Mouse (Mus musculus): ENCODE results near the gene Cnga2. TPM values are rescaled to one million over a fixed set of nuclear protein-coding genes. Genes with fewer than 3 reads are reported as not detected.
"Not testable (repeated sequence)": the region's sequence is repeated elsewhere in the genome, so short reads cannot be mapped to it uniquely, and the experiment has no call there.

Gene Cnga2
- 0.11 and 0.47 TPM in 2 replicates for polyA plus RNA-seq (2016; fragmentation: Nextera tagmentation; extraction: Ambion mirVana)

DNA sequence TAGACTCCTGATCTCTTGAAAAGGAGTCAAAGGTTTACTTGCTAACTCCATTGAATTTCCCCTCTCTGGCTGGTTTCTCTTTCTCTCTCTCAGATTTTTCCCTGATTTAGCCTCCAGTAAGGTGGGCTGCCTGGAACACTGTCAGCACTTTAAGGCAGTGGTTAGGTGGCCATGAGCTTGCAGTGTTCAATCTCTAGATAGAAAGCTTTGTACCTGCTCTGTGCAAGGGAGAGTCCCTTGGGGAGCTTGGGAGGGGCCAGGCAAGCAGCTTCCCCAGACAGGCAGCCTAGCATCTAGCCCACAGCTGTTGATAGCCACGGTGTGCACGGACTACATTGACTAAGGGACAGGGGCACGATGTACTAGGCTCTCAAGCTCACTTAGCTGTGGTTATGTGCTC lies at the start of gene Cnga2:
Gene Cnga2 (plus strand): TSS at position 301 of the 400 bp plus-strand sequence.
- Histone ChIP-seq H3K4me1 (no peaks in the 10 kb centered on the region), H3K9me3 (no peaks in the 10 kb centered on the region), H3K27me3 (no peaks in the 10 kb centered on the region), H3K4me2 (no peak within 1 kb of the TSS), H3K4me3 (replicated peaks) (no peak within 1 kb of the TSS), H3K9ac (no peak within 1 kb of the TSS), H3K27ac (no peak within 1 kb of the TSS), H3K36me3 (replicated peaks) (no peaks in the 10 kb centered on the region)
- WGBS = 83% methylated on average over 3 of the region's 3 CpGs
- no peak for ATAC-seq (ENCODE audit: low FRiP score)

DNA sequence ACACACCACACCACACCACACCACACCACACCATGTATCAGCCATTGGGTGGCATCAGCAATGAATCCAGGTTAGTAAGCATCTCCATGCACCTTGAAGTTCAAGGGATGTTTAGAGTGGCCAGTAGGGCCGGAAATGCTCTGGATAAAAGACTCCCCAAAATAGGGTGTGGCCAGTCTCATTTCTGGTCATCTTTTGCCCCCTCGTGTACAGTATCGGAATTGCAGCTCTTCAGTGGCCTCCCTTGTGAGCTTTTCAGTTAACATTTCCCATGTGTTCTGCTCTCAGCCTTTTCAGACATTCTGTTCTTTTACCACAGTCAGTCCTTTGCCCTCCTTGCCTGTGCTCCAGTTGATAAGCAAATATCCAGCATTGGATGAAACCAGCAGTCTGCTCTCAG lies 45.0 kb upstream of the Cnga2 start:
- Histone ChIP-seq H3K9ac (no peak overlapping the region), H3K9me3 (no peaks in the 10 kb centered on the region), H3K4me1 (no peaks in the 10 kb centered on the region), H3K27me3 (no peaks in the 10 kb centered on the region), H3K4me3 (replicated peaks) (no peak overlapping the region), H3K27ac (no peak overlapping the region), H3K36me3 (replicated peaks) (no peaks in the 10 kb centered on the region), H3K4me2 (no peak overlapping the region)
- 0 out of 2 replicates have a peak, but pooled peaks have one; percentile 23 for ATAC-seq (ENCODE audit: low FRiP score)
- 19% methylated on average over 3 of the region's 3 CpGs for WGBS

DNA sequence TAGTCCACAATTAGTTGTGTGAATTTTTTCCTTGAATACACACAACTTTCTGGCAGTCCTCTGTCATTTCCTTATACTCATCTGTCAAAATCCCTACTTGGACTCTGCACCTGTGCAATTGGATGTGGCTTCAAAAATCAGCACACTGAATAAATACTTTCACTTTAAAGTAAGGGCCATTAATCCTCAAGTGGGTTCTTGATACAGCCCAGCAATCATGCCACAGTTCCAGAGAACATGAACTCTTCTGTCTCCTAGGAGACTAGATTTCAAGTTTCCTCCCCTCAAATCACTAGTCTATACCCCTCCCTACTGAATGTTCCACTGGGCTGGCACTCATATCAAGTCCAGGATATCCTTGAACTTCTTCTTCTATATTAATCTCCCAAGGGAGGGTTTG lies 33.3 kb upstream of the Cnga2 start:
- no peak overlapping the region for H3K27ac ChIP-seq
- H3K4me1 ChIP-seq = 0 out of 2 replicates have a peak, but pooled peaks cover 3% of the 10 kb centered on the region
- peaks cover 16% of the 10 kb centered on the region; the same call in 1 of the 2 replicates for H3K27me3 ChIP-seq
- no peak for ATAC-seq (ENCODE audit: low FRiP score)
- no peaks in the 10 kb centered on the region for H3K36me3 ChIP-seq (replicated peaks)
- no peak overlapping the region for H3K4me2 ChIP-seq
- H3K4me3 ChIP-seq (replicated peaks) = no peak overlapping the region
- no peaks in the 10 kb centered on the region for H3K9me3 ChIP-seq
- no peak overlapping the region for H3K9ac ChIP-seq

DNA sequence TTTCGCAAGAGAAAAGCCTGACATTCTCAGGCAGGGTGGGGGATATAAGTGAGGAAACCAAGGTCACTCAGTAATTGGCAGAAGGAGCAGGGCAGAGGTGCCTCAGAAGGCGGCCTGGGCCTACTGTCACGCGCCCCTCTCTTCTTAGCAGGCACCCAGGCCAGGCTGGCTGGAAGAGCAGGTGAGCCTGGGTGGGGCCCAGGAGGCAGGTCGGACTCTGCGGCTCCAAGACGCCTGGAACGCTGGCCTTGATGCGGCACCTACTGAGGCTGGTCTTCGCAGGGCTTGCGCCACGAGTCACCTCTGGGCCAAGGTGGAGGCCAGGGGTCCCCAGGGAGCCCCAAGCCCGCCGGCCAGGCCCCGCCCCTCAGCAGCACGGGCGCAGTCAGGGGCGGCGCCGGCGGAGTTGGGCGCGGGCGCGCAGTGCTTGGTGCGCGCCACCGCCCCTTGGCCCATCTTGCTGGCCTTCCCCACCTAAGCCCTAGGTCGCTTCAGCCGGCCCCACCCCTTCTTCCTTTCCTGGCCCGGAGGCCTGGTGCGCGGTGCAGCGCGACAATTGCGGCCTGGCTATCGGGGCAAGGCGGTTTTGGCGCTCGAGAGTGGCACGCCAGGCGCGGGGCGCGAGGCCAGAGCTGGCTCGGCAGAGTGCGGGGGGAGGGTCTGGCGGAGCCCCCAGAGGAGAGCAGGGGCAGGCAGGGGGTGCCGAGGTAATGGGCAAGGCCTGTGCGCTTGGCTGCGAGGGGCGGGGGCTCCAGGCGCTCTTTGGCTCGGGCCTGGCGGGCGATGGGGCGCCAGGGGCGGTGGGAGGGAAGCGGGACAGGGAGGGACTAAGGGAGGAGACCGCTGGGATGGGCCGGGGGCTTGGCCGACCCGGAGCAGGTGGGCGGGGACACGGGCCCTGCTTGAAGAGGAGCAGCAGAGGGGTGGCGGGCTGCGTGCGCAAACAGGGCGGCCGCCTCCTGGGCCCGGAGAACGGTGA lies 29.3 kb upstream of the Cnga2 start, which contains the start of gene Prrg3:
Gene Prrg3 (plus strand): TSS at position 552 of the 979 bp plus-strand sequence.
- H3K27ac ChIP-seq = no peak within 1 kb of the TSS
- H3K9me3 ChIP-seq = no peaks in the 10 kb centered on the region
- H3K36me3 ChIP-seq (replicated peaks) = no peaks in the 10 kb centered on the region
- 21% methylated on average over 41 of the region's 72 CpGs for WGBS
- H3K27me3 ChIP-seq = peaks cover 16% of the 10 kb centered on the region; the same call in 1 of the 2 replicates
- peaks cover 8% of the 10 kb centered on the region for H3K4me1 ChIP-seq
- peak; percentile 94 for ATAC-seq (ENCODE audit: low FRiP score)
- peak within 1 kb of the TSS; percentile 67 for H3K4me2 ChIP-seq
- H3K9ac ChIP-seq = peak within 1 kb of the TSS; percentile 63
- H3K4me3 ChIP-seq (replicated peaks) = peak within 1 kb of the TSS; percentile 51

DNA sequence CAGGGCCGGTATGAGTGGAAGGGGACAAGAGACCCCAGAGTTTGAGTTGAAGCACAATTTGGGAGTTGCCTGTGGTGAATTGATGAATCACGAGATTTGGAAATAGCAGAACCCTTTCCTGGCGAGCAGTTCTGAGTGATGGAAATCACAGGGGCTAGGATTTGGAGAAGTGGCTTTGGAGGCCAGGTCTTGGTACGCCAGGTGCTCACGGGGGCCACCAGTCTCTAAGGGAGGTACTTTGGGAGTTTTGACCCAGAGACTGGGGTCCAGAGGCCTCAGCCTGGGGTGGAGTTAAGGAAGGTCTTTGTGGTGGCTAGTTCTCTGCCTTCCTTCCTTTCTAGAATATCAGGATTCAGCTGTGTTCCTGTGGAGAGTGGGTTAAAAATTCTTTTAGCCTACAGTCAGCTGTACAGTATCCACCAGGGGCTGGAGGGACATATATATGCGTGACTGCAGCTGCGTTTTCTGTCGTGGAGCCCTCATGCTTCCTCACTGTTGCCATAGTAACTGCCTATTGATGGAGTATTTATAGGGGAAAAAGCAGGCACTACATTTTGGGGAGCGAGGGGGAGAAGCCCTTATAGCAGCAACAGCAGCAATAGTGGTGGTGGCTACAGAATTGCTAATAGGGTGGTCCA lies 28.3 kb upstream of the Cnga2 start:
- H3K36me3 ChIP-seq (replicated peaks) = no peaks in the 10 kb centered on the region
- peak; percentile 15; the same call in 1 of the 2 replicates for ATAC-seq (ENCODE audit: low FRiP score)
- peak overlapping the region; percentile 63 for H3K9ac ChIP-seq
- no peaks in the 10 kb centered on the region for H3K9me3 ChIP-seq
- 29% methylated on average over 9 of the region's 9 CpGs for WGBS
- peaks cover 8% of the 10 kb centered on the region for H3K4me1 ChIP-seq
- H3K27ac ChIP-seq = no peak overlapping the region
- peak overlapping the region; percentile 51 for H3K4me3 ChIP-seq (replicated peaks)
- peak overlapping the region; percentile 67 for H3K4me2 ChIP-seq
- peaks cover 16% of the 10 kb centered on the region; the same call in 1 of the 2 replicates for H3K27me3 ChIP-seq

DNA sequence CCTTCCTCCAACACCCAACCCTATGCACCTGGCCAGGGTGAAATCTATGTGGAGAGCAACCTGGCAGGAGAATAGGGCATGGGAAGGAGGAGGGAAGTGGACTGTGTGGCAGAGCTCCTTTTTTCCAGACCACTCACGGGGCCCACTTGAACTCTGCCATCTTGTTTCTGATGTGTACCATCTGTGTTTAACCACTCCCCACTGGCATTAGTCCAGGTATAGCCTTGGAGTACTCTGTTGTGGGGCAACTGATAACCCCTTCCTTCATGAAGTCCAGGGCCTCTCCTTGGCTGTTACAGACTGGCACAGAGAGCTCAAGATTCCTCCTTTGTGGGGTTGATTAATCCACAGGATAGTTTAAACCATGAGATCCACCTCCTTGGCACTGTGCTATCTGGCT lies 23.4 kb upstream of the Cnga2 start:
- Histone ChIP-seq H3K9ac (no peak overlapping the region), H3K27ac (no peak overlapping the region), H3K27me3 (no peaks in the 10 kb centered on the region), H3K4me1 (peaks cover 7% of the 10 kb centered on the region), H3K9me3 (no peaks in the 10 kb centered on the region), H3K4me2 (no peak overlapping the region), H3K36me3 (replicated peaks) (no peaks in the 10 kb centered on the region), H3K4me3 (replicated peaks) (no peak overlapping the region)
- ATAC-seq (ENCODE audit: low FRiP score) = no peak
- 71% methylated on average over 1 of the region's 1 CpGs for WGBS

DNA sequence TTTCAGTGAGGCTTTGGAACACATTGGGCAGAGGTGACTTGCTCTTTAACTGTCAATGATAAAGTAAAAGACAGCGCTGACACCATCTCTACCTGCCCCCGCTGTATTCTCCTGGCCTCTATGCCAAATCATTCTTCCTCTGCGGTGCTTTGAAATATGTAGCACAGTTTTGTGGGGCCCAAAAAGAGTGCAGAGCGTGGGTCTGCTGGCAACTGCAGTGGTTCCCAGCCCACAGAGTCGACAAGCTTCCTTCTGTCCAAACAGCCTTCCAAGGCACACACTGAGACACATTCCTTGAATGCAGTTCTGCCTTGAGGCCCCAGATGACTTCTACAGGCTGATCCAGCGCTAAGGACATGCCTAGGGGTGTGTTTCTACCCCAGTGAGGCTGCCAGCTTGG lies 22.8 kb upstream of the Cnga2 start:
- ATAC-seq (ENCODE audit: low FRiP score) = no peak
- Histone ChIP-seq H3K4me1 (peaks cover under 1% of the 10 kb centered on the region; the same call in 1 of the 2 replicates), H3K27ac (no peak overlapping the region), H3K9me3 (no peaks in the 10 kb centered on the region), H3K4me2 (no peak overlapping the region), H3K9ac (no peak overlapping the region), H3K36me3 (replicated peaks) (no peaks in the 10 kb centered on the region), H3K4me3 (replicated peaks) (no peak overlapping the region), H3K27me3 (no peaks in the 10 kb centered on the region)
- 81% methylated on average over 6 of the region's 6 CpGs for WGBS

DNA sequence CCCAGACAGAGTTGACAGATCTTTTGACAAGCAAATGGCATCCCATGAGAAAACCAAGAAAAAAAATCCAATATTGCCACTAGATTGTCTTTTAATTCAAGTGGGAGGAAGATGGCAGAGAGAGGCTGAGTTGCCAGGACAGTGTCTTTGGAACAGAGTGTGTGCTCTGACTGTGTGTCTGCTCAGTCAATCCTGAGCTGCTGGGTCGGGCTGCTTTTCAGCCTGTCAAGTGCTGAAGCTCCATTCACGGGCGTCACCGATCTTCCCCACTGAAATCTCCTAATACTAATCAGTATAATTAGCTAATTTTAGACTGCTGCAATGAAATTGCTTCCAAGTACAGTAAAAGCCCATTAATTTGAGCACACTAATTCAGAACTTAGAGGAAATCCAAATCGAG lies 20.3 kb upstream of the Cnga2 start:
- no peaks in the 10 kb centered on the region for H3K4me1 ChIP-seq
- H3K27ac ChIP-seq = no peak overlapping the region
- no peaks in the 10 kb centered on the region for H3K9me3 ChIP-seq
- H3K27me3 ChIP-seq = no peaks in the 10 kb centered on the region
- H3K9ac ChIP-seq = no peak overlapping the region
- WGBS = 49% methylated on average over 5 of the region's 5 CpGs
- no peak overlapping the region for H3K4me2 ChIP-seq
- H3K4me3 ChIP-seq (replicated peaks) = no peak overlapping the region
- H3K36me3 ChIP-seq (replicated peaks) = no peaks in the 10 kb centered on the region
- no peak for ATAC-seq (ENCODE audit: low FRiP score)

DNA sequence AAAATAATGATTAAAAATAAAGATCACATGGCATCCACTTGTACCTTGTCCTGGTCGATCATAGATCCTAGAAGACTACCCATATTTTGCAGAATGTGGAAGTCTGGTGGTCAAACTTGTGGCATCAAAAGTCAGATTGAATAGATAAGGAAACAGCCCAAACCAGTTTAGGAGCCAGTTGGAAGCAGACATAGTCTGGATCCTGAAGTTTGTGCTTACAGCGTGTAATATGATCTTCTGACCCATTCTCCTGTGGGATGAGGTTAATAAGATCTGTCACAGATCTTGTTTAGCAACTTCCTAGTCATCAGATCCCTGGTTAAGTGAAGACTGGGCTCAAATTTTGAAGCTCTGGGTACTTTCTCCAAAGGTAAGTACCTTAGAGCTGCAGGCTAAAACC lies 19.0 kb upstream of the Cnga2 start, which contains the start of gene Fate1:
Gene Fate1 (plus strand): TSS at position 301 of the 400 bp plus-strand sequence.
- Histone ChIP-seq H3K9ac (no peak within 1 kb of the TSS), H3K4me3 (replicated peaks) (no peak within 1 kb of the TSS), H3K4me1 (no peaks in the 10 kb centered on the region), H3K36me3 (replicated peaks) (no peaks in the 10 kb centered on the region), H3K9me3 (no peaks in the 10 kb centered on the region), H3K27ac (no peak within 1 kb of the TSS), H3K27me3 (no peaks in the 10 kb centered on the region), H3K4me2 (no peak within 1 kb of the TSS)
- no peak for ATAC-seq (ENCODE audit: low FRiP score)
- WGBS = 81% methylated on average over 2 of the region's 2 CpGs

DNA sequence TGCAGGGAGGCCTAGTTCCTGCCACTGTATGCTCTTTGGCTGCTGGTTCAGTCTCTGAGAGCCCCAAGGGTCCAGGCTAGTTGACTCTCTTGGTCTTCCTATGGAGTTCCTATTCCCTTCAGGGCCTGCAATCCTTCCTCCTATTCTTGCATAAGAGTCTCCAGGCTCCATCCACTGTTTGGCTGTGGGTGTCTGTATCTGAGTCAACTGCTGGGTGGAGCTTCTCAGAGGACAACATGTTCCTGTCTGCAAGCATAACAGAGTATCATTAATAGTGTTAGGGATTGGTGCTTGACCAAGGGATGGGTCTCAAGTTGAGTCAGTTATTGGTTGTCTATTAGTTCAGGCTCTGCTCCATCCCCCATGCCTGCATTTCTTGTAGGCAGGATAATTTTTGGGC lies 14.0 kb upstream of the Cnga2 start:
- H3K9me3 ChIP-seq; H3K4me3 ChIP-seq (replicated peaks); H3K27ac ChIP-seq; H3K4me1 ChIP-seq; H3K9ac ChIP-seq; H3K4me2 ChIP-seq; H3K27me3 ChIP-seq; ATAC-seq (ENCODE audit: low FRiP score); H3K36me3 ChIP-seq (replicated peaks): not testable (repeated sequence)

DNA sequence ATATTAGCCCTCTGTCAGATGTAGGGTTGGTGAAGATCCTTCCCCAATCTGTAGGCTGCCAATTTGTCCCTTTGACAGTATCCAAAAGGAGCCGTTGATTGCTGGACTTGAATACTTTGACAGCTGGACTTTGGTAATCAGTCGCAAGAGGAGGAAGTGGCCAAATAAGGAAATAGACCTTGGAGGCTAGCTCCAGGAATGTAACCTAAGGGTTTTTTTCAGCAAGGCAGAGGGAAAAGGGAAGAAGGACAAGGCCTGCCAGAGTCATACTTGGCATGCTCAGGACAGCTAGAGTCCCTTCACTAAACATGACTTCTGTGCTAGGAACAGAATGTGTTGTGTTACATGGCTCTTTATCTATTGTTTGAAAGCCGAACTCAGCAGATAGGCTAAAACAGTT lies 11.2 kb upstream of the Cnga2 start:
- no peak overlapping the region for H3K9ac ChIP-seq

DNA sequence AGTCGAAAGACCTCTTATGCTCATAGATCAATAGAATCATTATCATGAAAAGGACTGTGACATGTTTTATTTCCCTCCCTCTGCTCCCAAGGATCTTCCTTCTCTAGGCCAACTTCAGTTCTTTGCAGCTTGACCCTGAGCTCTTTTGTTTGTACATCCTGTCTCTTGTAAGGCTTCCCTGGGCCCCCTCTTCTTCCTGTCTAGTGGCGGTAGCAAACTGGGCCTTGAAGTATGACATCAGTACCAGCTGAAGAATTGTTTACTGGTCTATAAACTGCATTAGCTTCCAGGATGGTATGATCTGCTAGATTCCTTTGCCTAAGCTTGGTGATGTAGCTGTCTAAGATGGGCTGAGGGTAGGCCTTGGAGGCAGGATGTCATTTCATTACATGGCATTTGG lies 10.3 kb upstream of the Cnga2 start:
- ATAC-seq (ENCODE audit: low FRiP score) = no peak
- Histone ChIP-seq H3K9me3 (no peaks in the 10 kb centered on the region), H3K4me3 (replicated peaks) (no peak overlapping the region), H3K27ac (no peak overlapping the region), H3K27me3 (no peaks in the 10 kb centered on the region), H3K9ac (no peak overlapping the region), H3K4me1 (no peaks in the 10 kb centered on the region), H3K36me3 (replicated peaks) (no peaks in the 10 kb centered on the region), H3K4me2 (no peak overlapping the region)
- WGBS = 75% methylated on average over 2 of the region's 2 CpGs

More for the DNA sequence above, 11.2 kb upstream of the Cnga2 start:
- H3K4me3 ChIP-seq (replicated peaks) = no peak overlapping the region
- no peak for ATAC-seq (ENCODE audit: low FRiP score)
- no peak overlapping the region for H3K4me2 ChIP-seq
- H3K9me3 ChIP-seq = no peaks in the 10 kb centered on the region
- no peak overlapping the region for H3K27ac ChIP-seq
- no peaks in the 10 kb centered on the region for H3K4me1 ChIP-seq
- no peaks in the 10 kb centered on the region for H3K36me3 ChIP-seq (replicated peaks)
- 85% methylated on average over 3 of the region's 3 CpGs for WGBS
- no peaks in the 10 kb centered on the region for H3K27me3 ChIP-seq
